ENCODE assay signal across 29 mouse cellular contexts in genomic region chr9:27814161-27814560, GRCm38 (mm10). TPM values are rescaled to one million over a fixed set of nuclear protein-coding genes. Genes with fewer than 3 reads are reported as not detected.
"Had no signal": no experiment of that assay in that cellular context is flagged by ENCODE, and none has a peak within 500 bp of the region (broad histone marks: within the 10 kb centered on the region; RNA-seq: fewer than 3 reads in every experiment).

No protein-coding gene starts in this region.

- H3K4me3 ChIP-seq: gastrocnemius, adult 2 months; heart, adult 2 months; heart, embryonic 13.5 days; heart, embryonic 15.5 days; hindbrain, embryonic 10.5 days; hindbrain, embryonic 12.5 days; intestine, embryonic 15.5 days; layer of hippocampus, adult 2 months; left cerebral cortex, adult 2 months; limb, embryonic 13.5 days; limb, embryonic 15.5 days; liver, embryonic 12.5 days had no signal

- H3K9ac ChIP-seq: heart, embryonic 13.5 days; heart, embryonic 15.5 days; hindbrain, embryonic 12.5 days; hindbrain, embryonic 14.5 days; intestine, embryonic 15.5 days; limb, embryonic 13.5 days; limb, embryonic 15.5 days; liver, embryonic 12.5 days; liver, embryonic 14.5 days had no signal

- H3K36me3 ChIP-seq: heart, embryonic 13.5 days; heart, embryonic 15.5 days; hindbrain, embryonic 10.5 days; hindbrain, embryonic 12.5 days; intestine, embryonic 15.5 days; limb, embryonic 13.5 days; limb, embryonic 15.5 days; liver, embryonic 12.5 days had no signal

- H3K27ac ChIP-seq: gastrocnemius, adult 2 months; heart, adult 2 months; heart, embryonic 13.5 days; heart, embryonic 15.5 days; hindbrain, embryonic 10.5 days; hindbrain, embryonic 12.5 days; hindbrain, embryonic 14.5 days; intestine, embryonic 15.5 days; layer of hippocampus, adult 2 months; left cerebral cortex, adult 2 months; limb, embryonic 13.5 days; limb, embryonic 15.5 days; liver, embryonic 12.5 days; liver, embryonic 14.5 days had no signal

- H3K4me1 ChIP-seq: heart, embryonic 15.5 days; hindbrain, embryonic 12.5 days; intestine, embryonic 15.5 days; limb, embryonic 13.5 days; limb, embryonic 15.5 days; liver, embryonic 12.5 days had no signal

- DNase-seq: gastrocnemius, adult 2 months; gastrocnemius, postnatal 10 days; gastrocnemius, postnatal 25 days; heart, adult 2 months; heart, postnatal 4 days; kidney, adult 18-20 months; kidney, adult 8-10 months; kidney, postnatal 10 days; kidney, postnatal 25 days; kidney, postnatal 4 days; left cerebral cortex, postnatal 4 days had no signal

- ATAC-seq: hindbrain, embryonic 16.5 days; inflammation-experienced regulatory T-cells, adult 6 months; intestine, postnatal 0 days; liver, embryonic 12.5 days had no signal

- H3K4me2 ChIP-seq: heart, embryonic 11.5 days; heart, embryonic 13.5 days; heart, embryonic 15.5 days; hindbrain, embryonic 12.5 days; hindbrain, embryonic 14.5 days; intestine, embryonic 15.5 days; limb, embryonic 13.5 days; limb, embryonic 15.5 days; liver, embryonic 12.5 days had no signal

- H3K27me3 ChIP-seq: heart, embryonic 13.5 days; heart, embryonic 15.5 days; hindbrain, embryonic 12.5 days; intestine, embryonic 15.5 days; limb, embryonic 13.5 days; limb, embryonic 15.5 days; liver, embryonic 12.5 days had no signal

- H3K9me3 ChIP-seq: heart, embryonic 13.5 days; heart, embryonic 15.5 days; hindbrain, embryonic 10.5 days; hindbrain, embryonic 12.5 days; intestine, embryonic 15.5 days; limb, embryonic 13.5 days; limb, embryonic 15.5 days; liver, embryonic 12.5 days had no signal

RNA-seq across cellular contexts. Expression of gene Opcml, which starts 23.6 kb away (rescaled TPM):
- total RNA-seq: granulocyte monocyte progenitor cell, adult 5-6 weeks had no signal
- polyA plus RNA-seq: liver, adult 2 months had no signal
